Mouse (Mus musculus) spleen, postnatal 4 days (tissue): ENCODE results near the gene Cks1b.

ENCODE experiments used
- DNase-seq, 2 experiments: peaks; one replicate each; pipeline ENCODE4 v3.0.0; 2022; ENCODE audit warnings: low spot score in 2 of 2

The Cks1b gene

DNA sequence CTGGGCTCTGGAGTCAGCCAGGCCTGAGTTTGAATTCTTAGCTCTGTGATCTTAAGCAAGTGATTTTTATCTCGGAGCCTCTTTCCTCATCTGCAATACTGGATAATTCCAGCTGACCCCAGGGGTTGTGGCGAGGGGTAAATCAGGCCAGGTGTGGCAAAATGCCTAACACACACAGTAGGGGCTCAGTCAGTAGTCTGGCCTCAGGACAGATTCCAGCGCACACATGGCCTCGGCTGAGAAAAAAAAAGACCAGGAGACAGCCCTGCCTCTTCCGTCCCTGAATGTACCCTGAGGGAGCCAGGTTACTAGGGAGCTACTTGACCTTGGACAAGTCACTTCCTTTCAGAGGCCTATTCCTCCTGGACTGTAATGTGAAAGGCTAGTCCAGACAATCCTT lies 35.2 kb downstream of the Cks1b start:
- no peak for DNase-seq

DNA sequence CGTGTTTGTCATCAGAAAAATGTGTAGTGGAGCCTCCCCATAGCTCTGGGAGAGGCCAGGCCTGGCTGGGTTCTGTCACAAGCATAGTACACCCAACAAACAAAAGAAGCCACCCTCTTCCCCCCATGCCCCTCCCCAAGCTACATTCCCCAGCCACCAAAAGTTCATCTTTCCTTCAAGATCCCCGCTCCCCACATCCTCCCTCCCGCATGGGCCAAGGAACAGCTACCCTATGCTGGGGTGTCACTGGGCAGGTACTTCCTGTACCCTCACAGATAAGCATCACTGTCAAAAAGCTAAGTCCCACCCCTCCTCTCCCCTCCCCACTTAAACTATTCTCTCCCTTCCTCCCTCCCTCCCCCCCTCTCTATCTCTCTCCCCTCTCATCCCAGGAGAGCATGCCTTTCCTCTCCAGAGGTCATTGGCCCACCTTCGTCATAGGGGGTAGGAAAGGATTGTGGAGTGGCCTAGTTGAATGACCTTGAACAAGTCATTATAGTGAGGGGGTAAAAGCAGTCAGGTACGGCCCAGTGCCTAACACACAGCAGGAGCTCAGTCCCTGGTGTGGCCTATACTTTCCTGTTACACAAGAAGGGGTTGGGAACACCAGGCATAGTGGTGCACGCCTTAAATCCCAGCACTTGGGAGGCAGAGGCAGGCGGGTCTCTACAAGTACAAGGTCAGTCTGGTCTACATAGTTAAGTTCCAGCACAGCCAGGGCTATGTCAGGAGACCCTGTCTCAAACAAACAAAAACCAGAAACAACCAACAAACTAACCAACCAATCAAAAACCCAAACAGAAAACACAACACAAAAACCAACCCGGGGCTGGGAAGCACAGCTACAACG lies 35.9 kb downstream of the Cks1b start:
- DNase-seq = no peak

DNA sequence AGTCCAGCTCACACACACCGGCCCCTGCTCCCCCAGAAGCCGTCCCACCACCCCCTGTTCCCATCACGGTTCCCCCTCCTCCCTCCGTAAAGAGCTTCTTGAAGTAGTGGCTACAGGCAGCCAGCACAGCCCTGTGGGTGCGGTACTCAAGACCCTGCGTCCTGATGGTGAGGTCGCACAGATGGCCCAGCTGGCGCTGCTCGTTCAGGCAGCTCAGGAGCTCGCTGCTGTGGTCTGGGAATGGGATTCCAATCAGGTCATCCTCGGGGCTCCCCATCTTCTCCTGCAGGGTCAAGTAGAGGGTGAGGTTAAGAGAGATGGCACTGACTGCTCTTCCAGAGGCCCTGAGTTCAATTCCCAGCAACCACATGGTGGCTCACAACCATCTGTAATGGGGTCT lies 37.0 kb downstream of the Cks1b start:
- no peak for DNase-seq

DNA sequence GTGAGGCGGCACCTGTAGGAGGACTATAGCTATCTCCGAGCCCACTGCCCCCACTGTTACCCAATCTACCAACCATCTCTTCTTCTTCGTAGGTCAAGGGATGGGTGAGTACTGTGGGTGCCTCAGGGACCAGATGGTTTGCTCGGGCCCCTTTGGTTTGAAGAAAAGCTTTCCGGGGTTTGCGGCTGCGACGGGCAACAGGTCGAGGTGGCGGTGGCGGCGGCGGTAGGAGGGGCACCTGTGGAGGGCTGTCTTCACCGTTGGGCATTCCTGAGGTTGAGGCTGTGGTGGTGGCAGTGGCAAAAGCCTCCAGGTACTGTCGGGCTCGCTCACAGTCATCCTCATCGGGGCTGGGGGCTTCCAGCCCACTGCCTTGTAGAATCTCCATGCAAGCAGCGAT lies 37.5 kb downstream of the Cks1b start:
- no peak for DNase-seq

DNA sequence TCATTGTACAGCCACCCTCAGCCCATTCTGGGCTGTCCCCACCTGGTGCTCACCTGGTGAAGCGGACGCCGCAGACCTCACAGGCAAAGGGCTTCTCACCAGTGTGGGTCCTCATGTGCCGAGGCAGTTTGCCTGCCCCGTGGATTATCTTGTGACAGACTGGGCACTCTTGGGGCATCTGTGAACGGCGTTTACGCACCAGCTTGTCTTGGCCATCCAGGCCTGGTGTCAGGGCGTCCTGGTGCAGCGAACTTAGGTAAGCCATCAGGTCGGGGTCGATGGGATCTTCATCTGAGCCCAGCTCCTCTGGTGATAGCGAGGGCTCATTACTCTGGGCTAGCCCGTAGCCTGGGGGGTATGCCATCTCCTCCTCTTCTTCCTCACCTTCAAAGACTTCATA lies 37.9 kb downstream of the Cks1b start:
- DNase-seq = no peak

DNA sequence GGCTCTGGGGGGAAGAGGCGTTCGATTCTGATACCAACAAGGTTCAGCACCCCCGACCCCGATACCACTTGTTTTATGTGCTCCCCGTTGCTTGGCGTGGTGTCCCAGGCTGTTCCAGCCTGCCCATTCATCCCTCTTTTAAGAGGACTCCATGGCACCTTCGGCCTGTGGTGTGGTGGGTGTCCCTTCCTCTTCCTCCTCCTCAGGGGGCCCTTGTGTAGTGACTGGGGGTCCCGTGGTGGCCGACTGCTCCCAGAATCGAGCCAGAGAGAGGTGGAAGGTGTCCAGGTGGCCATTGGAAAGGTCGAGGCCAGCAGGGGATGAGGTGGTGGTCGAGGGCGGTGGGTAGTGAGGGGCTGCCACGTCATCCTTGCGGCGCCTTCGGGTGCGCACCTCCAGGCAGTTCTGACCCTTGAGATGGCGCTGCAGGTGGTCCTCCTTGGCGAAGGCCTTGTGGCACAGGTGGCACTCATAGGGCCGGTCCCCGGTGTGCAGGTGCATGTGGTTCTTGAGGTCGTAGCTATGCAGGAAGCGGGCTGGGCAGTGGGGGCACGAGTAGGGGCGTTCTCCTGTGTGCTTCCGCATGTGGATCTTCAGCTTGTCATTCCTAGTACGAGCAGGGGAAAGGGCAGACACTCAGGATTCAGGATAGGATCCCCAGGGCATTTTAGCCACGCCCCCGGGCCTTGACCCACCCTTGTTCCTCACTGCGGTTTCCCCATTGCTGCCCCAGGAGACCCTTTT lies 38.6 kb downstream of the Cks1b start:
- no peak for DNase-seq

DNA sequence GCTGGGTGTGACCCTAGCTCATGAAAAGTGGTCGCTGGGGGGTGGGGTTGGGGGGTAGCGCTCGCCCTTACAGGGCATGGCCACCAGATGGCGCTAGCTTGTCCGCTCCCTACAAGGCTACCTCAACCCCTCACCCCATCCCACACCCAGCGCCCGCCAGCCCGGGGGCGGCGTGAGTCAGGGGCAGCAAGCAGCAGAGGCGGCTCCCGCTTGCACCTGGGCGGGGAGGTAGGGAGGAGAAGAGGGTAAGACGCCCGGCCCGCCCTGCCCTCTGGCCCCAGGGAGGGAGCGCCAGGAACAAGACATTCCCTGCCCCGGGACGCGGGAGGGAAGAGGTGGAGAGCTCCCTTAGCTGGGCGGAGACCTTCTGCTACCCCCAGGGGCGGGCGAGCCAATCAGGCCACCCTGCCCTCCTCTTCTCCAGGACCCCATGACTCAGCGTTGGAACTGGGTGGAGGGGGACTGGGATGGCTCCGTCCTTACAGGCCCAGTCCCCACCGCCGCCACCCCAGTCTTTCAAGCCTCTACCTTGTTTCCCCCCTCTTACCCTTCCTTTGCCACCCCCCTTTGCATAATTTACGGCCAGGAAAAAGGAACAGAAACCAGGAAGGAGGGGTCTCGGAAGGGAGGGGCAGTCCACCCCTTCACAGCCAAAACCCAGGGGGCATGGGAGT lies 39.7 kb downstream of the Cks1b start:
- peak; percentile 60 to 86 for DNase-seq

DNA sequence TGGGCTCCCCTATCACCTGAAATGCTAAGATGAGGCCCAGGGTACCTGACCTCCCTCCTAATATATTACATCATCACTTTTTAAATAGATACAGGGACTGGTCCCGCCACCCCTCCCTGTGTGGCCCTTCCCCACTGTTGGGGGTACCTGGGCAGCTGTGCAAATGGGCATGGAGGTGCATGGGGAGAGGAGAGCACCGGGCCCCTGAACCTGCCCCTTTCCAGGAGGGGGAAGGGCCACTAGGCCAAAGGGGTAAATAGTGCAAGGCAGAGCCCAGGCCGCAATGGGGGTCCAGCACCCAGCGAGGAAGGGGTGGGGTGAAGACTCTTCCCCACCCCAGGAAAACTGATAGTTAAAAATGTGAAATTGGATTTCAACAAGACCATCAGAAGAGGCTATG lies 40.4 kb downstream of the Cks1b start:
- no peak for DNase-seq

DNA sequence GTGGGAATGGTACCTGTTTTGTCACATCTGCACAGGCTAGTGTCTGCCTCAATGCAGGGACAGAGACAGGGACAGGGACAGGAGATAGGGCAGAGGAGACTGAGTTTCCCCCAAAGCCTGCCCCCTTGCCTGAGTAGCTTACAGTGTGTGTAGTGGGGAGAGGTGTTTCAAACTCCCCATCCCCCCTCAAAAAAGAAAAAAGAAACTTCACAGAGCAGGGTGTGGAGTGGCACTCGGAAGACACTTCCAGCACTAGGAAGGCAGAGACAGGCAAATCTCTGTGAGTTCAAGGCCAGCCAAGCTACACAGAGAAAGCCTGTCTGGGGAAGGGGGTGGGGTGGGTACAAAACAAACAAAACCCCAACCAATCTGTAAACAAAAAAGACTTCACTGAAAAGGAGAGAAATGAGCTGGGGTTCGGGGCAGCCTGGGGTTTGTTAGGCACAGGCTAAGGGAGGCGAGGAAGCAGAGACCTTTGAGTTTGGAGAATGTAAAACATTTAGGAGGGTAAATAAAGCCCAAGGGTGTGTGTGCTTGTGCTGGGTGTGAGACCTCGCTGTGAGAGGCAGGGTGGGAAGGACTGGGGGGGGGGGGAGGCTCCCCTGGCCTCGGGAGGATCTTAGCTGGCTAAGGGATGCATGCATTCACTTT lies 44.5 kb downstream of the Cks1b start:
- DNase-seq = no peak

DNA sequence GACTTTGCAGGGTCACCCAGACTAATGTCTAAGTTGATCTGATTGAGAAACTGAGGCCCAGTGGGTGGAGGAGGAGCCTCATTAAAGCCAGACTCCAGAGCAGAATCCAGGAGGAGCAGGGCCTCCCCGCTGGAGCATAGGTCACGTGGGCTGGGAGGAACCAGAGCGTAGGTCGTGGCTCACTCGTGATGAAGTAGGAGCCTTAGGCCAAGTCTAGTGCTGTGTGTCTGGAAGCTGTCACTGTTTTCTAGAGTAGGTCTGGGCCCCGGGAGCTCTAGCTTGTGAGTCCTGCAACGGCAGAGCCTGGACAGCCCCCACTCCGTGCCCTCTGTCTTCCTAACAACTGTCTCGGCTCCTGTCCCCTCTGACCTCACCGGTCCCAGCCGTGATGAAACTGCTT lies 50.8 kb downstream of the Cks1b start:
- DNase-seq = no peak

DNA sequence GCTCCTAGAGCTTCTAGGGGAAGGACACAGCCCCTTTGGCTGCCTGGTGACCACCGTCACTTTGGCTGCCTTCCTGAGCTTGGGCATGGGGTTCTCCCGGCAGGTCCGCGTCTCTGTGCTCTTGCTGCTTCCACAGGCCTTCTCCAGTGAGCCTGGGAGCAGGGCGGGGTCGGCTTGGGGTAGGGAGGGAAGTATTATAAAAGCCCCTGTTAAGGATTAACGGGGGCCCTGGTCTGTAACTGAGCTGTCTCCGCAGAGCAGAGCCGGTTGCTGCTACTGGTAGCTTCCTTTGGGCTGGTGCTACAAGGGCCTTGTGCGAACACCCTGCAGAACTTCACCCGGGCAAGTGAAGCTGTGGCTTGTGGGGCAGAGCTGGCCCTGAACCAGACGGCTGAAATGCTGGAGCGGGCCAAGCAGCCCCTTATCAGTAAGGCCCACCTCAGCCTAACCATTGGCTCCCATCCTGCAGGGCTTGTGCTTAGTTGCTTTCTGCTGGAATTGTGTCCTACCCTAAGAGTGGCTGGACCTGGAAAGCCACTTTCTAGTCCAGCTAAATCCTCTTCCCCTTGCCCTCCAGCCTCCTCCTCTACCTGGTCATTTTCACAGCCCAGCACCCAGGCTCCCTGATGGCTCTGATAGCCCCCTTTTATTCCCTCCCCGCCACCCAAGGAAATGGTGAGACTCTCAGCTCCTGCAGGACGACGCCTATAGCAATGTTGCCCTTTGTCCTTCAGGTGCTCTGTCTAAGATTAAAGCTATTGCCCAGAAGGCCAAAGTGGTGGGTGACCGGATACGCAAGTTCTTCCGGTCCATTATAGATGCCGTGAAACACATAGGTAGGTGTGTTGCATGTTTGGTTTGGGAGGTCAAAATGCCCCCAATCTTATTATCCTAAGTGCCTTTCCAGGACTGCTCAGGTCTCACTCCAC lies 52.4 kb downstream of the Cks1b start:
- DNase-seq = no peak
